Mouse (Mus musculus): ENCODE measurements around the gene Tm7sf3. TPM values are rescaled to one million over a fixed set of nuclear protein-coding genes. Genes with fewer than 3 reads are reported as not detected.

Gene Tm7sf3
- polyA plus RNA-seq (2015; fragmentation: Nextera tagmentation; extraction: Ambion mirVana): 33.2 and 36.7 TPM in 2 replicates

- H3K27me3 ChIP-seq (replicated peaks; ENCODE audit: control insufficient read depth, insufficient read depth, low read length): no peaks in the 10 kb centered on the region
- H3K36me3 ChIP-seq (ENCODE audit: control insufficient read depth, insufficient read depth, low read length): no peaks in the 10 kb centered on the region
- H3K27ac ChIP-seq (ENCODE audit: low read length): peak within 1 kb of the TSS; percentile 95
- peak within 1 kb of the TSS; percentile 90 for H3K4me2 ChIP-seq (ENCODE audit: low read depth, low read length)
- peaks cover 9% of the 10 kb centered on the region for H3K4me1 ChIP-seq (ENCODE audit: control insufficient read depth, insufficient read depth, low read length)
- peak; percentile 95 for ATAC-seq
- H3K4me3 ChIP-seq (ENCODE audit: low read length): peak within 1 kb of the TSS; percentile 91
- peak within 1 kb of the TSS; percentile 97 for H3K9ac ChIP-seq (ENCODE audit: low read depth, low read length)
- WGBS: under 1% methylated on average over 59 of the region's 60 CpGs
- no peaks in the 10 kb centered on the region for H3K9me3 ChIP-seq (ENCODE audit: control insufficient read depth, low read length)
Observed at GRCm38 (mm10) chr6:146642276-146643183, at the start of gene Tm7sf3, which contains the start of gene Med21. Gene Tm7sf3, minus strand, starts transcription at chr6:146642824. Gene Med21, plus strand, starts transcription at chr6:146642547.

GRCm38 (mm10) chr6:146688861-146689260 lies 46.2 kb upstream of the Tm7sf3 start:
- H3K27ac ChIP-seq (ENCODE audit: low read length): no peak overlapping the region
- H3K27me3 ChIP-seq (replicated peaks; ENCODE audit: control insufficient read depth, insufficient read depth, low read length): no peaks in the 10 kb centered on the region
- no peaks in the 10 kb centered on the region for H3K36me3 ChIP-seq (ENCODE audit: control insufficient read depth, insufficient read depth, low read length)
- H3K9ac ChIP-seq (ENCODE audit: low read depth, low read length): no peak overlapping the region
- H3K4me1 ChIP-seq (ENCODE audit: control insufficient read depth, insufficient read depth, low read length): no peaks in the 10 kb centered on the region
- WGBS: 95% methylated on average over 5 of the region's 5 CpGs
- ATAC-seq: no peak
- H3K9me3 ChIP-seq (ENCODE audit: control insufficient read depth, low read length): no peaks in the 10 kb centered on the region
- H3K4me3 ChIP-seq (ENCODE audit: low read length): no peak overlapping the region
- no peak overlapping the region for H3K4me2 ChIP-seq (ENCODE audit: low read depth, low read length)

GRCm38 (mm10) chr6:146688010-146688409 lies 45.4 kb upstream of the Tm7sf3 start:
- Histone ChIP-seq H3K4me3 (ENCODE audit: low read length) (no peak overlapping the region), H3K9me3 (ENCODE audit: control insufficient read depth, low read length) (no peaks in the 10 kb centered on the region), H3K4me1 (ENCODE audit: control insufficient read depth, insufficient read depth, low read length) (no peaks in the 10 kb centered on the region), H3K4me2 (ENCODE audit: low read depth, low read length) (no peak overlapping the region), H3K27me3 (replicated peaks; ENCODE audit: control insufficient read depth, insufficient read depth, low read length) (no peaks in the 10 kb centered on the region), H3K9ac (ENCODE audit: low read depth, low read length) (no peak overlapping the region), H3K27ac (ENCODE audit: low read length) (no peak overlapping the region), H3K36me3 (ENCODE audit: control insufficient read depth, insufficient read depth, low read length) (no peaks in the 10 kb centered on the region)
- 84% methylated on average over 7 of the region's 7 CpGs for WGBS
- ATAC-seq: no peak

- Histone ChIP-seq H3K9ac (ENCODE audit: low read depth, low read length) (no peak overlapping the region), H3K4me2 (ENCODE audit: low read depth, low read length) (no peak overlapping the region)
- ATAC-seq: peak; percentile 48; the same call in 1 of the 2 replicates
Observed at GRCm38 (mm10) chr6:146686463-146687196, 44.0 kb upstream of the Tm7sf3 start.

GRCm38 (mm10) chr6:146685781-146686308 lies 43.2 kb upstream of the Tm7sf3 start:
- WGBS: 67% methylated on average over 17 of the region's 17 CpGs
- Histone ChIP-seq H3K4me2 (ENCODE audit: low read depth, low read length) (no peak overlapping the region), H3K36me3 (ENCODE audit: control insufficient read depth, insufficient read depth, low read length) (no peaks in the 10 kb centered on the region), H3K27me3 (replicated peaks; ENCODE audit: control insufficient read depth, insufficient read depth, low read length) (no peaks in the 10 kb centered on the region), H3K4me1 (ENCODE audit: control insufficient read depth, insufficient read depth, low read length) (no peaks in the 10 kb centered on the region), H3K9ac (ENCODE audit: low read depth, low read length) (no peak overlapping the region), H3K27ac (ENCODE audit: low read length) (no peak overlapping the region), H3K9me3 (ENCODE audit: control insufficient read depth, low read length) (no peaks in the 10 kb centered on the region), H3K4me3 (ENCODE audit: low read length) (no peak overlapping the region)
- ATAC-seq: peak; percentile 70

More at GRCm38 (mm10) chr6:146686463-146687196, 44.0 kb upstream of the Tm7sf3 start:
- no peaks in the 10 kb centered on the region for H3K27me3 ChIP-seq (replicated peaks; ENCODE audit: control insufficient read depth, insufficient read depth, low read length)
- H3K4me1 ChIP-seq (ENCODE audit: control insufficient read depth, insufficient read depth, low read length): no peaks in the 10 kb centered on the region
- no peak overlapping the region for H3K4me3 ChIP-seq (ENCODE audit: low read length)
- 62% methylated on average over 5 of the region's 5 CpGs for WGBS
- H3K36me3 ChIP-seq (ENCODE audit: control insufficient read depth, insufficient read depth, low read length): no peaks in the 10 kb centered on the region
- no peaks in the 10 kb centered on the region for H3K9me3 ChIP-seq (ENCODE audit: control insufficient read depth, low read length)
- no peak overlapping the region for H3K27ac ChIP-seq (ENCODE audit: low read length)

GRCm38 (mm10) chr6:146683881-146684280 lies 41.3 kb upstream of the Tm7sf3 start:
- Histone ChIP-seq H3K36me3 (ENCODE audit: control insufficient read depth, insufficient read depth, low read length) (no peaks in the 10 kb centered on the region), H3K4me3 (ENCODE audit: low read length) (no peak overlapping the region), H3K9ac (ENCODE audit: low read depth, low read length) (no peak overlapping the region), H3K4me1 (ENCODE audit: control insufficient read depth, insufficient read depth, low read length) (no peaks in the 10 kb centered on the region), H3K9me3 (ENCODE audit: control insufficient read depth, low read length) (no peaks in the 10 kb centered on the region), H3K27ac (ENCODE audit: low read length) (no peak overlapping the region), H3K27me3 (replicated peaks; ENCODE audit: control insufficient read depth, insufficient read depth, low read length) (no peaks in the 10 kb centered on the region), H3K4me2 (ENCODE audit: low read depth, low read length) (no peak overlapping the region)
- no peak for ATAC-seq
- WGBS: 79% methylated on average over 4 of the region's 4 CpGs

- Histone ChIP-seq H3K4me2 (ENCODE audit: low read depth, low read length) (no peak overlapping the region), H3K9me3 (ENCODE audit: control insufficient read depth, low read length) (no peaks in the 10 kb centered on the region), H3K9ac (ENCODE audit: low read depth, low read length) (no peak overlapping the region), H3K27ac (ENCODE audit: low read length) (no peak overlapping the region), H3K4me3 (ENCODE audit: low read length) (no peak overlapping the region), H3K36me3 (ENCODE audit: control insufficient read depth, insufficient read depth, low read length) (no peaks in the 10 kb centered on the region), H3K27me3 (replicated peaks; ENCODE audit: control insufficient read depth, insufficient read depth, low read length) (no peaks in the 10 kb centered on the region), H3K4me1 (ENCODE audit: control insufficient read depth, insufficient read depth, low read length) (no peaks in the 10 kb centered on the region)
- 38% methylated on average over 10 of the region's 10 CpGs for WGBS
- peak; percentile 72 for ATAC-seq
Observed at GRCm38 (mm10) chr6:146678136-146679070, 35.8 kb upstream of the Tm7sf3 start.

GRCm38 (mm10) chr6:146676904-146677303 lies 34.3 kb upstream of the Tm7sf3 start:
- no peak overlapping the region for H3K9ac ChIP-seq (ENCODE audit: low read depth, low read length)
- ATAC-seq: no peak
- H3K4me3 ChIP-seq (ENCODE audit: low read length): no peak overlapping the region
- no peaks in the 10 kb centered on the region for H3K9me3 ChIP-seq (ENCODE audit: control insufficient read depth, low read length)
- no peaks in the 10 kb centered on the region for H3K36me3 ChIP-seq (ENCODE audit: control insufficient read depth, insufficient read depth, low read length)
- no peak overlapping the region for H3K27ac ChIP-seq (ENCODE audit: low read length)
- WGBS: 67% methylated on average over 10 of the region's 10 CpGs
- H3K4me1 ChIP-seq (ENCODE audit: control insufficient read depth, insufficient read depth, low read length): no peaks in the 10 kb centered on the region
- H3K4me2 ChIP-seq (ENCODE audit: low read depth, low read length): no peak overlapping the region
- no peaks in the 10 kb centered on the region for H3K27me3 ChIP-seq (replicated peaks; ENCODE audit: control insufficient read depth, insufficient read depth, low read length)

Measured in intestine, embryonic 16.5 days (tissue).